Mouse (Mus musculus): ENCODE measurements around the gene Swap70.
"Not testable (repeated sequence)": the region's sequence is repeated elsewhere in the genome, so short reads cannot be mapped to it uniquely, and the experiment has no call there.

Swap70 gene

GRCm38 (mm10) chr7:110221586-110222481 lies at the start of gene Swap70:
Swap70 (plus strand) TSS chr7:110221711.
- DNase-seq (ENCODE audit: low read depth, low spot score): peak; percentile 93

GRCm38 (mm10) chr7:110179208-110179607 lies 42.3 kb upstream of the Swap70 start:
- DNase-seq (ENCODE audit: low read depth, low spot score): no peak

GRCm38 (mm10) chr7:110180613-110181012 lies 40.9 kb upstream of the Swap70 start:
- no peak for DNase-seq (ENCODE audit: low read depth, low spot score)

GRCm38 (mm10) chr7:110181446-110181845 lies 40.1 kb upstream of the Swap70 start:
- no peak for DNase-seq (ENCODE audit: low read depth, low spot score)

- no peak for DNase-seq (ENCODE audit: low read depth, low spot score)
Observed at GRCm38 (mm10) chr7:110184608-110185007, 36.9 kb upstream of the Swap70 start.

- DNase-seq (ENCODE audit: low read depth, low spot score): no peak
Observed at GRCm38 (mm10) chr7:110189951-110190350, 31.6 kb upstream of the Swap70 start.

- no peak for DNase-seq (ENCODE audit: low read depth, low spot score)
Observed at GRCm38 (mm10) chr7:110193186-110193585, 28.3 kb upstream of the Swap70 start.

GRCm38 (mm10) chr7:110197176-110197575 lies 24.3 kb upstream of the Swap70 start:
- DNase-seq (ENCODE audit: low read depth, low spot score): no peak

- DNase-seq (ENCODE audit: low read depth, low spot score): no peak
Observed at GRCm38 (mm10) chr7:110201933-110202332, 19.6 kb upstream of the Swap70 start.

GRCm38 (mm10) chr7:110204208-110204607 lies 17.3 kb upstream of the Swap70 start:
- DNase-seq (ENCODE audit: low read depth, low spot score): no peak

- DNase-seq (ENCODE audit: low read depth, low spot score): no peak
Observed at GRCm38 (mm10) chr7:110208341-110208740, 13.2 kb upstream of the Swap70 start.

GRCm38 (mm10) chr7:110209422-110209821 lies 12.1 kb upstream of the Swap70 start:
- DNase-seq (ENCODE audit: low read depth, low spot score): no peak

- no peak for DNase-seq (ENCODE audit: low read depth, low spot score)
Observed at GRCm38 (mm10) chr7:110211025-110211424, 10.5 kb upstream of the Swap70 start.

- no peak for DNase-seq (ENCODE audit: low read depth, low spot score)
Observed at GRCm38 (mm10) chr7:110214882-110215281, 6.6 kb upstream of the Swap70 start.

- no peak for DNase-seq (ENCODE audit: low read depth, low spot score)
Observed at GRCm38 (mm10) chr7:110221051-110221585, 393 bp upstream of the Swap70 start.

GRCm38 (mm10) chr7:110222583-110223182 lies 1.2 kb downstream of the Swap70 start:
- peak; percentile 22 for DNase-seq (ENCODE audit: low read depth, low spot score)

GRCm38 (mm10) chr7:110223727-110224510 lies 2.4 kb downstream of the Swap70 start:
- no peak for DNase-seq (ENCODE audit: low read depth, low spot score)

GRCm38 (mm10) chr7:110226484-110226883 lies 5.0 kb downstream of the Swap70 start:
- no peak for DNase-seq (ENCODE audit: low read depth, low spot score)

GRCm38 (mm10) chr7:110229967-110230366 lies 8.5 kb downstream of the Swap70 start:
- DNase-seq (ENCODE audit: low read depth, low spot score): no peak

GRCm38 (mm10) chr7:110231127-110231526 lies 9.6 kb downstream of the Swap70 start:
- not testable (repeated sequence) for DNase-seq (ENCODE audit: low read depth, low spot score)

- DNase-seq (ENCODE audit: low read depth, low spot score): no peak
Observed at GRCm38 (mm10) chr7:110236085-110236484, 14.6 kb downstream of the Swap70 start.

GRCm38 (mm10) chr7:110237451-110237836 lies 15.9 kb downstream of the Swap70 start:
- DNase-seq (ENCODE audit: low read depth, low spot score): no peak
